Mouse (Mus musculus) kidney, adult 8-10 months (tissue): Measurements from ENCODE around the gene Rps27rt.
"Not testable (repeated sequence)": the region's sequence is repeated elsewhere in the genome, so short reads cannot be mapped to it uniquely, and the experiment has no call there.

Experiments used
- DNase-seq, 2 experiments: peaks; one replicate each; pipeline ENCODE4 v3.0.0; 2022

Rps27rt gene

GRCm38 (mm10) chr9:114982689-114983360 is at the start of gene Rps27rt:
Gene Rps27rt, minus strand, starts transcription at chr9:114982739.
- no peak for DNase-seq

GRCm38 (mm10) chr9:115031046-115031445 is 48.5 kb upstream of the Rps27rt start:
- not testable (repeated sequence) for DNase-seq

GRCm38 (mm10) chr9:115030581-115030980 is 48.0 kb upstream of the Rps27rt start:
- no peak for DNase-seq

DNA sequence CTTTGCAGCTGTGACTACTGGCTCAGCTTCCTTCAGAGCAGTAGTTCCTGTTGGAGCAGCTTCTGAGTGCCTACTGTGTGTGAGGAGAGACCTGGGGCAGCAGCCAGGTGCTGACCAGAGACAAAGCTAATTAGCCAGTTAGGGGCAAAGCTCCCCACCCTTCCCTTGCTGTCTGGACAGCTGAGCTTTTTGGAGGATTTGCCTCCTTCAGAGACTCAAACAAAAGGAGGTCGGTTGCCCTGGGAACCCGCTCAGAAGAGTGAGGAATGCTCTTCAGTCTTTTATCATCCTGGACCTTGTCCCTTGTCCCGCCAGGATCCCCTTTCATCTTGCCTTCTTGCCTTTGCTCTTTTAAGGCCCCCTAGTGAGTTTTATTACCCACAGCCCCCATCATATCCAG is 46.8 kb upstream of the Rps27rt start:
- DNase-seq = no peak

DNA sequence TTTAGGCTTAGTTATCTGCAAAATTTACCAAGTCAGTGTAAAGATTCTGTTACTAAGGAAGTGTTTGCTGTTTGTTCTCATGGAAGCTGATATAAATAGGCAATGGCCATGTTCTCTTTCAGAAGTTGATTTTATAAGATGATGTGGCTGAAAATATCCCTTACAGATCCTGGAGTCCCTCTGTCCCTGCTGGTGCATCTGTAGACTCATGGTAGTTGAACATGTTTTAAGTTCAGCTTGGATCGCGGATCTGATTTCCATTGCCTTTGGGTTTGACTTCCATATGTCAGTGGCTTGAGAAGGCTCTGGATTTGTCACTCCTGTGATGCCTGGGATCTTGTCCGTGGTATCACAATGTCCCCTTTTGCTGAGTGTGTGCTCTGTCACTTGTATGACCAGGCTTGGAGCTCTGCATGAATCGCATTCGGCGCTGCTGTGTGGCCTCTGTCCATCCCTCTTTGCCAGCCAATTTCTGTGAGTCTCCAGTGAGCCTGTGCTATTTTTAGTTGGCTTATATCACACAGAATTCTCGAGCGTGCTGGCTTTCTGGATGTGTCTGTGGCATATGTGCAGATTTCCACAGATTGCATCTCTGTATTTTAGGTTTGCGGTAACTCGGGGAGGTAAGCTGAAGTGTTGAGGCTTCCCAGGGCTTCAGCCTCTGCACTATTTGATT is 41.3 kb upstream of the Rps27rt start:
- DNase-seq = no peak

- no peak for DNase-seq
Observed at GRCm38 (mm10) chr9:115023137-115023536, 40.6 kb upstream of the Rps27rt start.

GRCm38 (mm10) chr9:115021419-115021818 is 38.9 kb upstream of the Rps27rt start:
- DNase-seq = peak in 1 of 2 experiments; percentile 51

DNA sequence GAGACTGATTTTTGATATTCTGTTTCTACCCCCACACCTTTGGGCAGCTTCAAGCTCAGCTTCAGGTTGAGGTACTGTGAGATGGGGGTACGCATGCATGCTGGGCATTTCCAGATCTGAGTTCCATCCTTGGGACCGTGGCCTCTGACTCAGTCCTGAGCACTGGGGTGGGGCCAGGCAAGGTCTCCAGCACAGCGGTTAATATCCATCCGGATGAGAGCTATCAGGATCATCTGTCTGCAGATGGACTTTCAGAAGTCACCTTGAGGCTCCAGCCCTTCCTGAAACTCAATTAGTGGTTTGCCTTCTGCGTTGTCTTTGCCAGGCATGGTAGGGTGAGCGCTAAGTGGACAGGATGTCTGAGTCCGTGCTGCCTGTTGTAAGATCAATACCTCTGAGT is 37.6 kb upstream of the Rps27rt start:
- DNase-seq = no peak

- no peak for DNase-seq
Observed at GRCm38 (mm10) chr9:115012367-115012766, 29.8 kb upstream of the Rps27rt start.

DNA sequence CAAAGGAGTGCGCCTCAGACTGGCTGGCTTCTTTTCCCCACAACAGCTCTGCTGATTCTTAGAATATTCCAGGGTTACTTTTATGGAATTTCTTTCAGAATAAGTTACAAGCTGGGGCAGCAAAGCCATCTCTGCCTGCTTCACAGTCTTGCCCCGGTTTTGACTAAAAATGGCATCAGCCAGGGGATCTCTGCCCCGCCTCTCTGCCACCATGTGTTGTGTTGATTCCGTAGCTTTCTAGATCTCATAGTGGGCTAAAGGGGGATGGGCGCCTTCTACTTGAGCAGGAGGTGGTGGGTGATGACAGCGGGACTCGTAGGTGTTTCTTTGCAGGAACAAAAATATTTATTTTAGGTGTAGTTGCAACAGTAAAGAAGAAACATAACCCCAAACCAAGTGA is 25.7 kb upstream of the Rps27rt start:
- no peak for DNase-seq

DNA sequence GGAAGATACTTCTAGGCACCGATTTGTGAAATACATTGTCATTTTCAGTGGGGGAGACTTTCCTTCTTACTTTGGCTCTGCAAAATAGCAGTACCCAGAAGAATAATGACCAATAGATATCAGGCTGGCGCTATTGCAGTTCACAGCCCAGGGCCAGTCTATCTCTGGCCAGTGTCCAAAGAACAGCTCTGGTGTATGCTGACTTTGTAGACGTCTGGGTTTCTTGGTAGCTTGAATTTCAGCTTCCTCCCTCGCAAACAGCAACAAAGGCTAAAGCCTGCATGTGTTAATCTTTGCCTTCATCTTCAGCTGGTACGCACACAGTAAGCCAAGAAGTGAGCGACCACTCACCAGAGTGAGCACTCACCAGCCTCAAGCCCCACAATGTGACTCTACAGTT is 25.2 kb upstream of the Rps27rt start:
- DNase-seq = no peak

GRCm38 (mm10) chr9:115005446-115005845 is 22.9 kb upstream of the Rps27rt start:
- peak; percentile 60 to 70 for DNase-seq

DNA sequence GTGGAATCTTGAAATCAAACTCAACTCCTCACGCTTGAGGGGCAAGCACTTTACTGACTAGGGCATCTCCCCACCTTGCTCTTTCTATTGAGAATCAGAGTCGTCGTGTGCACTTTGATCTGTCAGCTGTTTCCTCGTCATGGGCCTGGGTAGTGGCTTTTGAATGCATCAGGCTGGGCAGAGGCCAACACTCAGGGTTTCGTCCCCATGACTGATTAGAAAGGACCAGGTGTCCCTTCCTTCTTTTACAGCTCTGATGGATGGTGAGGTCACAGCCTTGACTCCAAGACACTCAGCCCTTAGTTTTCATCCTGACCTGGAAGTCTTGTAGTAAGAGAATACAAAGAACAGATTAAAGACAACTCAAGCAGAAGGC is 17.2 kb upstream of the Rps27rt start:
- no peak for DNase-seq

GRCm38 (mm10) chr9:114999010-114999770 is 16.7 kb upstream of the Rps27rt start:
- peak; percentile 52 to 71 for DNase-seq

- DNase-seq = no peak
Observed at GRCm38 (mm10) chr9:114996489-114996888, 13.9 kb upstream of the Rps27rt start.

GRCm38 (mm10) chr9:114995716-114996115 is 13.2 kb upstream of the Rps27rt start:
- no peak for DNase-seq

DNA sequence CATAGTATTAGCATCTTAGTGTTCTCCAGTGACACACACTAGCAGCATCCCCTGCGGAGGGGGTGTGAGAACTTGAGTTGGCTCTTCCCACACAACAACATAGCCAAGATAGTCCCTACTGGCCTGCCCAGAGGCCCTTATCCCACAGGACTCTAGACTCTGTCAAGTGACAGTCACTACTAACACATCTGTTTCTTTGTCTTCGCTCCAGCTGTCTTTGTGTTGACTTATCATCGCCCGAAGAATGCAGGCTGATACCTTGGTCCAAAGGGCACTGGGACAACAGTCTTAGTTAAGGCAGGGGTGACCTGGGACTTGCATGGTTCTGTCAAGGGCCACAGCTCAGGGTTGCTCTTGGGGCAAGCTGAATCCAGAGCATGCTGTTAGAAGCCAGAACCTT is 12.7 kb upstream of the Rps27rt start:
- DNase-seq = no peak

- no peak for DNase-seq
Observed at GRCm38 (mm10) chr9:114992528-114992927, 10.0 kb upstream of the Rps27rt start.

GRCm38 (mm10) chr9:114990421-114990820 is 7.9 kb upstream of the Rps27rt start:
- DNase-seq = peak in 1 of 2 experiments; percentile 46

- no peak for DNase-seq
Observed at GRCm38 (mm10) chr9:114988610-114989327, 6.2 kb upstream of the Rps27rt start.

- DNase-seq = no peak
Observed at GRCm38 (mm10) chr9:114988029-114988428, 5.5 kb upstream of the Rps27rt start.

DNA sequence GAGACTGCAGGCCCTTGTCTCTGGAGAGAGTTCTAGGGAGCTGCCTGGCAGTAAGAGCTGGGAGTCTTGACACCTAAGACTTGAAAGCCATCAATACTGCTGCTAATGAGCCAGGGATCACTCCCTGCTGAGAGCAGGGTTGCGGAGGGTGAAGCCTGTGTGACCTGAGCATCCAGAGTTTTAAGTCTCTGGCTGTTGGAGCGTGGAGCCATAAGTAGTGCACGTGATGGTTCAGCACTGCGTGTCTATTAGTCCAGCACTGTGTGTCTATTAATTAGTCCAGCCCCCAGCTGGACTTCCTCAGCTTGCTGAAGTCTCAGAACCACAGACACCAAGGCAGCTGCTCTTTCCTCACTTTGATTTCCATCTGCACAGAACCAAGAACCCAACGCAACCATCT is 3.8 kb upstream of the Rps27rt start:
- no peak for DNase-seq

- DNase-seq = no peak
Observed at GRCm38 (mm10) chr9:114985741-114986140, 3.2 kb upstream of the Rps27rt start.
